Mouse (Mus musculus) embryonic fibroblast, embryonic 13.5 days (primary cell): ENCODE results near the gene Slc38a1.

Experiments
- CTCF ChIP-seq: IDR thresholded peaks from 2 replicates; pipeline ENCODE4 v1.5.1; 2011; ENCODE audit warnings: mild to moderate bottlenecking, control low read depth, low read length, moderate library complexity, borderline replicate concordance; ENCODE audit not compliant: insufficient read depth
- POLR2A ChIP-seq: IDR thresholded peaks from 2 replicates; pipeline ENCODE4 v1.6.1; 2011; ENCODE audit warnings: low read depth, mild to moderate bottlenecking, control low read depth, low read length, moderate library complexity

DNA sequence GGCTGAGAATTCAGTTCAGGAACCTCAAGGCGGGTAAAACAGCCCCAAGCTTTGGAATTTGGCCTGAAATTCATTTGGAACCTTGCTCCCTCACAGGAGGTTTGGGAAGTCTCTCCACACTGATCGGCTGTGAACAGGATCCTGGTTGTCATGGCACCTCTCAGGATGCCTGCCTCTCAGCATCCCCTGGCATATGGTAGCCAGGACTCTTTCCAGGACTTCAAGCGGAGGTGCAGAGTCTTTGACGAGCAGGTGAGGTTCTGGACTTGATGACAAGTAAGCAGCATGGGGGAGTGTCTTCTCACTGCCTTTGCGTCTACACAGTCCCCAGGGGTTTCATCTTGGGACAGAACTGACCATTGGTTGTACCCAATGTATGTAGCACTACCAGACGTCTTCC is 45.3 kb upstream of the Slc38a1 start:
- TF ChIP-seq POLR2A (no peak), CTCF (no peak)
